ENCODE assay signal across 19 mouse cellular contexts in the genomic region with DNA sequence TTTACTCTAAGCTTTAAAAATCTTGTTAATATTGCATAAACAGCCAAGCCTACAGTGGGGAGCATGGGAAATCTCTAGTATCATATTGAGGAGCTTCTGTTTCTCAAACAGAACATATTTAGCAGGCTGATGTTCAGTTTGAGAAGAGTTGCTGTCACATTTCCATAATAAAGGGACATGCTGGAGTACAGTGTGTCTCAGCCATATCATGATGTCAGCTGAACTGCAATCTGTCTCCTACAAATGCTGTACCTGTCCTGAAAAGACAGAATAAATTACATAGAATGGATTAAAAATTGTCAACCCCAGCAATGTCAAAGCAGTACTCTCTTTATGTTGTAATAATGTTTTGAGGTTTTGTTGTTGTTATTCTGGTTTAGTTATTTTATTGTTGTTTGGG.
DNase-seq lines count a peak whose midpoint lies in the region; TF ChIP-seq lines count a peak whose summit lies in the region.
"Had no signal": no experiment of that assay in that cellular context is flagged by ENCODE, and none has a peak within 500 bp of the region (broad histone marks: within the 10 kb centered on the region; RNA-seq: fewer than 3 reads in every experiment).

No protein-coding gene starts in this region.

- DNase-seq in heart, adult 11 months = peak; percentile 4
- DNase-seq in heart, postnatal 36 days = no peak
- DNase-seq in layer of hippocampus, adult 2 months (ENCODE audit: low spot score in 2 of 2) = peak; percentile 10 to 24
- no peak for DNase-seq in layer of hippocampus, postnatal 25 days (ENCODE audit: extremely low spot score in 1 of 2, low spot score in 1 of 2)
- peak; percentile 37 for DNase-seq in brain, adult 2 months (ENCODE audit: low read depth, low spot score)
- peak; percentile 20 for DNase-seq in brain, embryonic 14.5 days (ENCODE audit: low read depth)
- no peak for DNase-seq in gastrocnemius, adult 18-20 months (ENCODE audit: low spot score)
- no peak for DNase-seq in adipocyte (ENCODE audit: low spot score)
- DNase-seq: adrenal gland, adult 8-10 months; adrenal gland, postnatal 14 days; adrenal gland, postnatal 36 days; cerebellum, adult 11-12 months; cerebellum, adult 2 months; cerebellum, adult 9-10 months; cerebellum, postnatal 10 days; cerebellum, postnatal 25 days had no signal

- intact Hi-C loops in heart, postnatal 36 days (cut with DNase I) = no loop called here

- no peak overlapping the region for H3K27ac ChIP-seq in layer of hippocampus, adult 2 months
- H3K27ac ChIP-seq: embryonic facial prominence, embryonic 10.5 days; embryonic facial prominence, embryonic 12.5 days; forebrain, embryonic 12.5 days had no signal

- TF ChIP-seq CTCF in layer of hippocampus, adult 2 months (conservative IDR thresholded peaks at IDR 0.05) = no peak
- no peak for TF ChIP-seq CTCF in brain, embryonic 14.5 days (IDR thresholded peaks at IDR 0.05; ENCODE audit: borderline replicate concordance, extremely low read depth, insufficient read depth, insufficient read length)

- H3K4me3 ChIP-seq in layer of hippocampus, adult 2 months = no peak overlapping the region
- H3K4me3 ChIP-seq: embryonic facial prominence, embryonic 10.5 days; embryonic facial prominence, embryonic 12.5 days; forebrain, embryonic 12.5 days had no signal

- no peak for TF ChIP-seq POLR2A in brain, embryonic 14.5 days (IDR thresholded peaks at IDR 0.05; ENCODE audit: borderline replicate concordance, extremely low read depth, insufficient read depth, insufficient read length, poor library complexity, severe bottlenecking)

Comparison
In these comparisons a context has a peak if more than half of its experiments do, and no peak if none do; other contexts are left out.
1. DNase-seq: peak in heart, adult 11 months (single experiment), layer of hippocampus, adult 2 months (2 of 2), brain, adult 2 months (single experiment) and brain, embryonic 14.5 days (single experiment); none in heart, postnatal 36 days (0 of 2), layer of hippocampus, postnatal 25 days (0 of 2), gastrocnemius, adult 18-20 months (single experiment) and adipocyte (single experiment).